Mouse (Mus musculus): ENCODE measurements around the gene Naaladl2.

The Naaladl2 gene

DNA sequence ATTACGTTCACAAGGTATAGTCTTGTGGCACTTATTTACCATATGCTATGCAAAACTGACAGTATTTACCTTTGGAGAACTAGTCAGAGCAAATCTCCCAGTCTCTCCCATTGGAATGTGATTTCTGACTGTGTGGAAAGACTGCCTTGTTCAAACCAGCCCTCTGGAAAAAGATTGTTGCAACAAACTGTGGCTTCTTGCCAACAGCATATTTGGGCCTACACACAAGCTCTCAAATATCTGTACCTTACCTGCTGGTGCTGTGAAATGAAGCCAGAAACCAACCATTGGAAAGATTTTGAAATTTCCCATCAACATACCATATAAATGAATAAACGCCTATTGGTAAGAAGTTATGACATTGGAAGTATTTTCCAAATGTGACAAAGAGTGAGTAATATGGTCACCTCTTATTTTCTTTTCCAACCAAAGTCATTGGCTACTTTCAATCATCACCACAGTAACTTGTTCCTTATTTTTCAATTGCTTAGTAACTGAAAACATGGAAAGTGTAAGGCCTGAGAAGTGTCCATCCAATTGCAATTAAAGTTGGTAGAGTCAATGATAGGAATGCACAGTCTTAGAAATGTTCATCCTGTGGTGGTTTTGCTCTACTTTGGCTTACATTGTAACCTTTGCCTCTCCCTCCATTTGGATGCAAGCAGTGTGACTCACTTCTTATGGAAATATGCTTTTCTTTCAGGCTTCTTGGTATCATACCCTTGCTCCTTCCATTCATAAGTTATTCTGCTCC lies 453.7 kb downstream of the Naaladl2 start:
- DNase-seq (ENCODE audit: low read depth, low spot score), result no peak

DNA sequence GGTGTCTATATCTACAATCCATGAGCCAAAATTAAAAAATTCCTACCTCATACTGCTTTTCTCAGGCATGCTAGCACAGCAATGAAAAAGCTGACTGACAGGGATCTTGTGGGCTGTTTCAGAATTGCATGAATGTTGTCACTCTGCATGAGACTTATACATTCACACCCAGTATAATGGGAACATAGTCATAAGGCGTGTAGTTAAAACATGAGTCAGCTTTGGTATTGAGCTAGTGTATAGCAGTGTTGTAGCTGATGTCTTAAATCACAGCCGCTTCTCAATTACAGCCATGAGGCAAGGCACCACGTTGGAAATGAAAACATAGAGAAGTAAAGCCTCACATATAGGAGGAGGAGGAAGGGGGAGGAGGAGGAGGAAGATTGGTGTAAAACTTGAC lies 473.6 kb downstream of the Naaladl2 start:
- no peak for DNase-seq (ENCODE audit: low read depth, low spot score)

DNA sequence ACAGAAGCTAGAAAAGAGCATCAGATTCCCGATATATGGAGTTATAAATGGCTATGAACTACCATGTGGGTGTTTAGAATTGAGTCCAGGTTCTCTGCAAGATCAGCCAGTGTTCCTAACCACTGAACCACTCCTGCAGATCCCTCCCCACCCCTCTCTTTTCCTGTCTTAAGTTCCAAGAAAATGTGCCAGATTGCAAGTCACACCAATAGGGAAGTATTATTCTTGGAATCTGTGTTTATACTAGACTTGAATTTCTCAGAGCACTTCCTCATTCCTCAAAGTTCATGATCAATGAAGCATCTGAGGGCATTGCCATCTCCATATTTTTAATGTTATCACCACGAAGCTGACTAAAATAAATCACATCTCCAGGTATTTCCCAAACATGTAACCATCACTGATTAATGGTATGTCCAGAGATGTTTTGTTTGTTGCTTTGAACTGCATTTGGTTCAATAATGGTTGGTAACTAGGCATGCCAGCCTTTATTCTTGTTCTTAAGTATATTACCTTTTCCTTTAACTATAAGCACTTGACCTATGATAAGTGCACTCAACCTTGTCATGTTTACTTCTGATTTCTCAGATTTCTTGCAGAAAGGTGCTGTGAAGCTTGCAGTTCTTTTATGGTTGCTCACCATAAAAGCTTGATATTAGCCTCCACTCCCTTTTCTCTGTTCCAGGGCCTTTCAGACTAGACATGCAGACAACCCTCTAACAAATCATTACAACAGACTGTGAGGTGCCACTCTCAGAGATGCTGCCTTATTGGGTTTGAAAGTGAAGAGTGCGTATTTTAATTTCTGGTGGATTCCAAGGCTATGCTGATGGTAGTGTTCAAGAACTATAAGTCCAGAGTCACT lies 475.8 kb downstream of the Naaladl2 start:
- DNase-seq (ENCODE audit: low read depth, low spot score), result no peak

DNA sequence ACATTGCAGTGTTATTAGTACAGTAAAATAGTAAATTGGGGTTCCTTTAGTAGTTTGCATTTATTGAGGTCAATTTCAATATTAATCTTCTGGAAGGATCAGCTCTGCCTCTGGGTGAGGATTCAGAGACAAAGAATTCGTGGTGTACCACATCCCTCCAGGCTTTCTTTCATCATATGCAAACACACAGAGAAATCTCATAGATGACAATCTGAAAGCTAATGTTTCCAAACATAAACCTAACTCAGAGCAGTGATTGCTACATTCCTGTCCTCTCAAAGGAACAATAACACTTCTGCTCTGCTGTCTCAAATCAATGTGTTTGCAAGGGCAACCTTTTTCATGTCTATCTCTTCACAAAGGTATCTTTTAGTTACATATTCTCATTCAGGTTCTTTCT lies 478.7 kb downstream of the Naaladl2 start:
- DNase-seq (ENCODE audit: low read depth, low spot score), result no peak

DNA sequence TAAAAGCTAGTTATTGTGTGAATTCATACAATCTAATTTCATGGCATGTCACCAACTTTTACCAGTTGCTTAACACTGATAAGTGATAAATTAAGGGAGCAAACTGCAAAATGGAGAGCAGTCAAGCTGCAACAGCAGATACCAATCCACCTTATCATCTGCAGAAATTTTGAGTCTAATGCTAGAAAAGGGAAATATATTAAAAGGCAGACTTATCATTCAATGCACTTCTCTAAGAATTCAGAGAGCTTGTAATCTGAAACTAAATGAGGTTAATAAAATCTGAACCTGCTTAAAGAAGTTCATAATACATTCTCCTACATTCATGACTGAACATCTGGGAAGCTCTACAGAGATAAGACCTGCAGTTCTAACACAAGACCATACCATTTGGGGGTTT lies 480.3 kb downstream of the Naaladl2 start:
- DNase-seq (ENCODE audit: low read depth, low spot score), result no peak

- DNase-seq (ENCODE audit: low read depth, low spot score), result no peak
These were observed 514.0 kb downstream of the Naaladl2 start for GRCm38 (mm10) chr3:24630032-24630431.

DNA sequence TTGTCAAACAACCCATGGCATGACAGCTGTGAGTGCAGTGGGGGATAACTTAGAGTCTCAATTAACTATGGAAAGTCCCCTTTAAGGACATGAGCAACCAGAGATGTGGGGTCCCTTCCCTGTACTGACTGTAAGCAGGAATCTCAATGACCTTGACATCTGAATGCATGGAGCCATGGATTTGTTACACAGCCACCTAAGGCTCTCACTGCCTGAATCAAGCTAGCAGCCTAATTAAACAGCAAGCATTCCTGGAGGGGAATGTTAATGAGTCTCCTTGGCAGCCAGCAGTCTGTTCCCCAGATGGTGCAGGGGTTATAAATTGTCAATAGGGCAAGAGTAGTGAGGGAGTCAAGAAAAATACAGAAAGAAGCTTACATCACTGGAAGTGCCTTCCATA lies 538.6 kb downstream of the Naaladl2 start:
- DNase-seq (ENCODE audit: low read depth, low spot score), result no peak

DNA sequence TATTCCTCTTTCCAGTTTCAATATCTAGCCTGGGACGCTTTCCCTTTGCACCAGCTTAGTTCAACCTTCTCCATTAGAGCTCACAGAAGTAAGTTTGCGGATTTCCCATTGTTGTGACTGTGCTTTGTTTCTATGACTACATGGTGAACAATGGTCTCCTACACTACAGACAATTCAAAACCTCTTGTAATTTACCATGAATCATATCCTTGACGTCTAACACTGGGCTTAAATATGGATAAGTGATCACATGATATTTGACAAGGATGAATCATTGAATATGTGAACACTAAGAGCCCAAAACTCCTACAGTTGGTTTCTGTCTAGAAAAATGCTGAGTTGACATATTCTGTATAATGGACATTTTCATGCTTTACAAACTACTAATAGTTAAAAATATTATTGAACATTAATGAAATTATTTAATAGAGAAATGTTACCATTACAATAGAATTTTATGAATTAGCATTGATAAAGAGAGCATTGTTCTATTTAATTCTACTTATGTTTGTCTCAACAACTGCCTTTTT lies 539.2 kb downstream of the Naaladl2 start:
- DNase-seq (ENCODE audit: low read depth, low spot score), result no peak

GRCm38 (mm10) chr3:24595447-24595846 lies 548.6 kb downstream of the Naaladl2 start:
- DNase-seq (ENCODE audit: low read depth, low spot score), result no peak

- DNase-seq (ENCODE audit: low read depth, low spot score), result no peak
These were observed 587.4 kb downstream of the Naaladl2 start for GRCm38 (mm10) chr3:24556617-24557016.

DNA sequence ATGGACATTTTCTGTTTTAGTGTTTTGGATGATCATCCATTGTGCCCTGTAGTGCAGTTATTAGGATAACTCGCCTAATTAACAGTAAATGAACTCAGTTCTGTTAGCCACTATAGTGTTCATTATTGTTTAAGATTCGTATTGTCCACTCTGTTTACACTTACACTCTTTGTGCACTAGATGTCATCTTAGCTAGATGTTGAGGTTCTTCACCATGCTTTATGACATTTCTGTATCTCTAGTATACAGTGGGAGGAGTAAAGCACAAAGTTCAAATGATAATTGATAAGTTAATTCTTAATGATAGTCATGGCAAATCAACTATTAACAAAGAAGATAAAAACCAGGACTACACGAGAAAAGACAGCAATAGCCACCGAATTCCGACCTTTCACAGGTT lies 590.4 kb downstream of the Naaladl2 start:
- DNase-seq (ENCODE audit: low read depth, low spot score), result no peak

DNA sequence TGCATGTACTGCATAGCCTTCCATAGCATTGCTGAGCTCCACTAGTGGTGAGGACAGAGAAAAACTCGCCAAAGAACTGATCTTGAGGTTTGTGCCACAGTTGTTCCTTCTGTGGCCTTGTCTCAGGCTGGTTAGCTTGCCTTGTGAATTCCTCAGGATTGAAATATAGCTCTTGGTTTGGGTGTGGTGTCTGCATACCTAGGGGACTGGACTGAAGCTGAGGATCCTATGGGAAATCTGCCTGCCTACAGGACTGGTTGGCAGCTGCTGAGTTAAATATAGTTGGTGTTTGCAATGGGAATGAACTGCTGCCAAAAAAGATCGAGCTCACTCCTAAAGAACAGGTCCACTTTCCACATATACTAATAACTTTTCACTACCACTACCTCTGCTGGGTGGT lies 591.4 kb downstream of the Naaladl2 start:
- no peak for DNase-seq (ENCODE audit: low read depth, low spot score)

GRCm38 (mm10) chr3:24533775-24534458 lies 610.1 kb downstream of the Naaladl2 start:
- DNase-seq (ENCODE audit: low read depth, low spot score), result no peak

DNA sequence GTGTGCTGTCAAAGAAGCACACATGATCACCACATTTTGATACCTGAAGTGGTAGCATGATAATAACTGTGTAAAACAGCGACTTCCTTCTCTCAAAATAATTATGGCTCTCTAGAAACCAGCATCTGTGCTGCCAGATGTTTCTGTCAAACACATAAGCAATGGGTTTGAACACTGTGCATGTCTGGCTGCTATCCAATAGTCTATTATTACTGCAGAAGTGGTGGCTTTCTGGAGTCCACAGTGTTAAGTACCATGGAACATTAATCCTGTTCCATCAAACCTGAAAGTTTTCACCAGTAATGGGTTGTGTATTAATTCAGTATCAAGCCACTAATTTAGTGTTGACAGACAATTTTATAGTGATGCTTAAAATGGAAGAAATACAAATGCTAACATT lies 629.1 kb downstream of the Naaladl2 start:
- no peak for DNase-seq (ENCODE audit: low read depth, low spot score)

GRCm38 (mm10) chr3:24486456-24487112 lies 657.5 kb downstream of the Naaladl2 start:
- no peak for DNase-seq (ENCODE audit: low read depth, low spot score)

- DNase-seq (ENCODE audit: low read depth, low spot score), result no peak
These were observed 680.1 kb downstream of the Naaladl2 start for GRCm38 (mm10) chr3:24463941-24464340.

DNA sequence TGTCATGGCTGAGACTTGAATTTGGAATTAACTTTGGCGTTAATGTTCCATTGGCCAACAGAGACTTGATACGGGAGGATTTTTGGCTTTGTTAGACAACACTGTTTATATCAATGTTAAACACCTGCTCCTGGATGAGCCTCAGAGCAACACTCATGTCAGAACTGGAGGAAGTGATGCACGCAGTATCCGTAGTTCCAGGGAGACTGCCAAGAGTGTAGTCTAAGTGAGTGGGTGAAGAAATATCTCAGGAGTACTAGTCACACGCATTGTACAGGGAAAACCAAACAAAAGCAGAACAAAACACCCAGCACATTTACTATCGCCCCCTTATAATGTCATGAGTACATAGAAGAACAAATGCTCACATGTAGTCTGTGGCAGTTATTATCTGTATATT lies 703.4 kb downstream of the Naaladl2 start:
- DNase-seq (ENCODE audit: low read depth, low spot score), result no peak

DNA sequence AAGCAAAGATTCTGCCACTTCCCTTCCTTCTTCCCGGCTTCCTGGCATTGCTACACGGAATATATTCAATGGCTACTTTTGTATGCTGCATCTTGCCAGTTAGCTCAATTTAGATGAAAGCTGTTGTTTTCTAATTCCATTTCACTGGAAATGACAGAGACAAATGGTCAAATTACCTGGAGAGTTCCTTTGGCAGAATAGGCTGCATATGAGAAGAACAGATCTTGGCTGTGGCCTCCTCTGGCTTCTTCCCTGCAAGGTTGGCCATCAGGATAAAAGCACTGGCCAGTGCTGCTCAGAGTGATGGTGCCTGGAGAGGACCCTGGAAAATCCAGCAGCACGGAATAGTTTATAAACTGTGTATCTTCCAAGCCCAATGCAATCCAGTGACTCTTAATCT lies 711.3 kb downstream of the Naaladl2 start:
- DNase-seq (ENCODE audit: low read depth, low spot score), result no peak

- no peak for DNase-seq (ENCODE audit: low read depth, low spot score)
These were observed 752.3 kb downstream of the Naaladl2 start for GRCm38 (mm10) chr3:24391737-24392136.

GRCm38 (mm10) chr3:24391311-24391710 lies 752.8 kb downstream of the Naaladl2 start:
- DNase-seq (ENCODE audit: low read depth, low spot score), result no peak

GRCm38 (mm10) chr3:24355010-24355409 lies 789.1 kb downstream of the Naaladl2 start:
- DNase-seq (ENCODE audit: low read depth, low spot score), result no peak

Data from CD4-positive helper T cell, adult 2 months (primary cell).